Mouse (Mus musculus) heart, embryonic 11.5 days (tissue): ENCODE measurements around the gene Klc1. TPM values are rescaled to one million over a fixed set of nuclear protein-coding genes. Genes with fewer than 3 reads are reported as not detected.
A peak's percentile ranks its signal among the peaks of the same experiment; 100 is the strongest.

Experiments used
- ATAC-seq: fragments of 200-750 bp; cut with Nextera tagmentation; replicated peaks from 2 replicates; pipeline ENCODE4 v1.8.0; 2017; ENCODE audit warnings: moderate library complexity; ENCODE audit not compliant: insufficient number of reproducible peaks, low FRiP score, low TSS enrichment
- H3K27ac ChIP-seq: fragments of 300-500 bp; sonication (generic); 2 replicates; pipeline ENCODE4 v1.5.1; 2014; ENCODE audit warnings: mild to moderate bottlenecking, low read depth, low read length
- H3K27me3 ChIP-seq: fragments of 300-500 bp; sonication (generic); 2 replicates; pipeline ENCODE4 v1.6.1; 2014; ENCODE audit warnings: mild to moderate bottlenecking, low read length, mixed read lengths; ENCODE audit not compliant: control insufficient read depth, insufficient read depth
- H3K36me3 ChIP-seq: fragments of 300-500 bp; sonication (generic); 2 replicates; pipeline ENCODE4 v1.6.1; 2014; ENCODE audit warnings: mild to moderate bottlenecking, low read length, moderate library complexity, mixed read lengths; ENCODE audit not compliant: control insufficient read depth, insufficient read depth
- H3K4me1 ChIP-seq: fragments of 300-500 bp; sonication (generic); 2 replicates; pipeline ENCODE4 v1.6.1; 2014; ENCODE audit warnings: low read length; ENCODE audit not compliant: control insufficient read depth, insufficient read depth
- H3K4me2 ChIP-seq: fragments of 300-500 bp; sonication (generic); 2 replicates; pipeline ENCODE4 v1.6.1; 2014; ENCODE audit warnings: mild to moderate bottlenecking, moderate library complexity
- H3K4me3 ChIP-seq: fragments of 300-500 bp; sonication (generic); 2 replicates; pipeline ENCODE4 v1.5.1; 2014; ENCODE audit warnings: low read depth, low read length
- H3K9ac ChIP-seq: fragments of 300-500 bp; sonication (generic); 2 replicates; pipeline ENCODE4 v1.6.1; 2014; ENCODE audit warnings: mild to moderate bottlenecking, low read depth, low read length, moderate library complexity
- H3K9me3 ChIP-seq: fragments of 300-500 bp; sonication (generic); replicated peaks from 2 replicates; pipeline ENCODE4 v1.6.1; 2016; ENCODE audit warnings: low read length; ENCODE audit not compliant: control insufficient read depth
- WGBS: fragments of 180-500 bp; shearing (Covaris S2); extraction: QIAGEN DNeasy Blood & Tissue Kit; methylation state at CpG from one replicate; pipeline ENCODE4 v1.1.7; 2014; ENCODE audit not compliant: insufficient replicate concordance; 5-methylcytosine and 5-hydroxymethylcytosine counted together
- polyA plus RNA-seq: library from polyadenylated mRNA; unstranded; fragments of >200 nt; fragmentation: Nextera tagmentation; extraction: Ambion mirVana; gene quantifications from 2 replicates; pipeline ENCODE4 v1.2.1, GENCODE M21; 2014

Gene Klc1
- polyA plus RNA-seq, 1 experiment from 2014 or later: 94.9 TPM

- Histone ChIP-seq H3K9ac (no peak overlapping the region), H3K27me3 (no peaks in the 10 kb centered on the region), H3K27ac (no peak overlapping the region), H3K4me1 (peaks cover 4% of the 10 kb centered on the region; the same call in 1 of the 2 replicates), H3K36me3 (peaks cover 3% of the 10 kb centered on the region), H3K4me3 (no peak overlapping the region), H3K9me3 (no peaks in the 10 kb centered on the region), H3K4me2 (no peak overlapping the region)
- 75% methylated on average over 9 of the region's 9 CpGs for WGBS
- ATAC-seq: no peak
These were observed 36.0 kb upstream of the Klc1 start for GRCm38 (mm10) chr12:111722654-111723053.

GRCm38 (mm10) chr12:111724638-111725337 is 33.9 kb upstream of the Klc1 start:
- H3K36me3 ChIP-seq: peaks cover 3% of the 10 kb centered on the region
- no peak for ATAC-seq
- H3K9ac ChIP-seq: 0 out of 2 replicates have a peak overlapping the region, but pooled peaks have one; percentile 30
- H3K4me1 ChIP-seq: peaks cover 4% of the 10 kb centered on the region; the same call in 1 of the 2 replicates
- H3K9me3 ChIP-seq: no peaks in the 10 kb centered on the region
- no peak overlapping the region for H3K27ac ChIP-seq
- H3K27me3 ChIP-seq: no peaks in the 10 kb centered on the region
- WGBS: 66% methylated on average over 6 of the region's 6 CpGs
- H3K4me2 ChIP-seq: no peak overlapping the region
- no peak overlapping the region for H3K4me3 ChIP-seq

- Histone ChIP-seq H3K4me2 (no peak overlapping the region), H3K27me3 (no peaks in the 10 kb centered on the region), H3K9me3 (no peaks in the 10 kb centered on the region), H3K27ac (peak overlapping the region; percentile 37; the same call in 1 of the 2 replicates), H3K4me1 (peaks cover 4% of the 10 kb centered on the region; the same call in 1 of the 2 replicates), H3K4me3 (no peak overlapping the region), H3K9ac (no peak overlapping the region), H3K36me3 (peaks cover 3% of the 10 kb centered on the region)
- WGBS: 62% methylated on average over 12 of the region's 12 CpGs
- ATAC-seq: no peak
These were observed 33.1 kb upstream of the Klc1 start for GRCm38 (mm10) chr12:111725338-111726121.

- peaks cover 3% of the 10 kb centered on the region for H3K36me3 ChIP-seq
- peak overlapping the region; percentile 35; the same call in 1 of the 2 replicates for H3K27ac ChIP-seq
- H3K4me3 ChIP-seq: no peak overlapping the region
- ATAC-seq: no peak; the same call in 1 of the 2 replicates
- no peaks in the 10 kb centered on the region for H3K27me3 ChIP-seq
- no peak overlapping the region for H3K9ac ChIP-seq
- H3K9me3 ChIP-seq: no peaks in the 10 kb centered on the region
- H3K4me1 ChIP-seq: peaks cover 4% of the 10 kb centered on the region; the same call in 1 of the 2 replicates
- no peak overlapping the region for H3K4me2 ChIP-seq
- 66% methylated on average over 4 of the region's 4 CpGs for WGBS
These were observed 32.6 kb upstream of the Klc1 start for GRCm38 (mm10) chr12:111726122-111726463.

- ATAC-seq: no peak
- Histone ChIP-seq H3K9me3 (no peaks in the 10 kb centered on the region), H3K4me3 (no peak overlapping the region), H3K36me3 (peaks cover 3% of the 10 kb centered on the region), H3K4me2 (no peak overlapping the region), H3K9ac (no peak overlapping the region), H3K4me1 (peaks cover 7% of the 10 kb centered on the region), H3K27me3 (no peaks in the 10 kb centered on the region), H3K27ac (no peak overlapping the region)
- WGBS: 65% methylated on average over 1 of the region's 1 CpGs
These were observed 30.7 kb upstream of the Klc1 start for GRCm38 (mm10) chr12:111727956-111728355.

- H3K9ac ChIP-seq: no peak overlapping the region
- 31% methylated on average over 30 of the region's 30 CpGs for WGBS
- no peak overlapping the region for H3K4me3 ChIP-seq
- peaks cover 3% of the 10 kb centered on the region; the same call in 1 of the 2 replicates for H3K4me1 ChIP-seq
- peak; percentile 74 for ATAC-seq
- H3K27me3 ChIP-seq: no peaks in the 10 kb centered on the region
- no peak overlapping the region for H3K27ac ChIP-seq
- peak overlapping the region; percentile 27; the same call in 1 of the 2 replicates for H3K4me2 ChIP-seq
- no peaks in the 10 kb centered on the region for H3K36me3 ChIP-seq
- no peaks in the 10 kb centered on the region for H3K9me3 ChIP-seq
These were observed 26.5 kb upstream of the Klc1 start for GRCm38 (mm10) chr12:111731822-111732807.

GRCm38 (mm10) chr12:111732921-111733320 is 25.7 kb upstream of the Klc1 start:
- Histone ChIP-seq H3K9ac (no peak overlapping the region), H3K27me3 (no peaks in the 10 kb centered on the region), H3K9me3 (no peaks in the 10 kb centered on the region), H3K4me1 (peaks cover 3% of the 10 kb centered on the region; the same call in 1 of the 2 replicates), H3K36me3 (no peaks in the 10 kb centered on the region), H3K4me2 (no peak overlapping the region), H3K27ac (no peak overlapping the region), H3K4me3 (no peak overlapping the region)
- no peak for ATAC-seq
- WGBS: 62% methylated on average over 5 of the region's 5 CpGs

GRCm38 (mm10) chr12:111734912-111735311 is 23.7 kb upstream of the Klc1 start:
- H3K4me2 ChIP-seq: no peak overlapping the region
- no peak for ATAC-seq
- no peaks in the 10 kb centered on the region for H3K9me3 ChIP-seq
- H3K4me1 ChIP-seq: peaks cover 3% of the 10 kb centered on the region; the same call in 1 of the 2 replicates
- no peak overlapping the region for H3K27ac ChIP-seq
- H3K9ac ChIP-seq: no peak overlapping the region
- 87% methylated on average over 3 of the region's 3 CpGs for WGBS
- H3K27me3 ChIP-seq: no peaks in the 10 kb centered on the region
- H3K4me3 ChIP-seq: no peak overlapping the region
- no peaks in the 10 kb centered on the region for H3K36me3 ChIP-seq
